Mouse (Mus musculus) midbrain, embryonic 13.5 days (tissue): ENCODE results near the gene Gm21987. TPM values are rescaled to one million over a fixed set of nuclear protein-coding genes. Genes with fewer than 3 reads are reported as not detected.
A peak's percentile ranks its signal among the peaks of the same experiment; 100 is the strongest.

ENCODE experiments used
- ATAC-seq: fragments of 200-750 bp; cut with Nextera tagmentation; 2 replicates; pipeline ENCODE4 v1.8.0; 2017; ENCODE audit warnings: mild to moderate bottlenecking, moderate TSS enrichment, moderate library complexity
- H3K27ac ChIP-seq: fragments of 300-500 bp; sonication (generic); 2 replicates; pipeline ENCODE4 v1.5.1; 2015; ENCODE audit warnings: inconsistent platforms, mild to moderate bottlenecking, moderate library complexity
- H3K27me3 ChIP-seq: fragments of 300-500 bp; sonication (generic); 2 replicates; pipeline ENCODE4 v1.6.1; 2015; ENCODE audit warnings: mild to moderate bottlenecking, inconsistent platforms
- H3K36me3 ChIP-seq: fragments of 300-500 bp; sonication (generic); 2 replicates; pipeline ENCODE4 v1.6.1; 2015; ENCODE audit warnings: mild to moderate bottlenecking, inconsistent platforms
- H3K4me1 ChIP-seq: fragments of 300-500 bp; sonication (generic); replicated peaks from 2 replicates; pipeline ENCODE4 v1.6.1; 2015; ENCODE audit warnings: inconsistent platforms
- H3K4me2 ChIP-seq: fragments of 300-500 bp; sonication (generic); replicated peaks from 2 replicates; pipeline ENCODE4 v1.6.1; 2015; ENCODE audit warnings: moderate library complexity, mild to moderate bottlenecking, inconsistent platforms
- H3K4me3 ChIP-seq: fragments of 300-500 bp; sonication (generic); replicated peaks from 2 replicates; pipeline ENCODE4 v1.5.1; 2015; ENCODE audit warnings: mild to moderate bottlenecking, inconsistent platforms
- H3K9ac ChIP-seq: fragments of 300-500 bp; sonication (generic); replicated peaks from 2 replicates; pipeline ENCODE4 v1.6.1; 2015; ENCODE audit warnings: mild to moderate bottlenecking, inconsistent platforms
- H3K9me3 ChIP-seq: fragments of 300-500 bp; sonication (generic); 2 replicates; pipeline ENCODE4 v1.6.1; 2016; ENCODE audit warnings: mild to moderate bottlenecking, inconsistent platforms
- WGBS: fragments of 180-500 bp; shearing (Covaris S2); methylation state at CpG from one replicate; pipeline ENCODE4 v1.1.7; 2015; 5-methylcytosine and 5-hydroxymethylcytosine counted together
- polyA plus RNA-seq: library from polyadenylated mRNA; unstranded; fragments of >200 nt; fragmentation: Nextera tagmentation; extraction: Ambion mirVana; gene quantifications from 2 replicates; pipeline ENCODE4 v1.2.1, GENCODE M21; 2015

The Gm21987 gene
- not detected in 2 replicates for polyA plus RNA-seq

DNA sequence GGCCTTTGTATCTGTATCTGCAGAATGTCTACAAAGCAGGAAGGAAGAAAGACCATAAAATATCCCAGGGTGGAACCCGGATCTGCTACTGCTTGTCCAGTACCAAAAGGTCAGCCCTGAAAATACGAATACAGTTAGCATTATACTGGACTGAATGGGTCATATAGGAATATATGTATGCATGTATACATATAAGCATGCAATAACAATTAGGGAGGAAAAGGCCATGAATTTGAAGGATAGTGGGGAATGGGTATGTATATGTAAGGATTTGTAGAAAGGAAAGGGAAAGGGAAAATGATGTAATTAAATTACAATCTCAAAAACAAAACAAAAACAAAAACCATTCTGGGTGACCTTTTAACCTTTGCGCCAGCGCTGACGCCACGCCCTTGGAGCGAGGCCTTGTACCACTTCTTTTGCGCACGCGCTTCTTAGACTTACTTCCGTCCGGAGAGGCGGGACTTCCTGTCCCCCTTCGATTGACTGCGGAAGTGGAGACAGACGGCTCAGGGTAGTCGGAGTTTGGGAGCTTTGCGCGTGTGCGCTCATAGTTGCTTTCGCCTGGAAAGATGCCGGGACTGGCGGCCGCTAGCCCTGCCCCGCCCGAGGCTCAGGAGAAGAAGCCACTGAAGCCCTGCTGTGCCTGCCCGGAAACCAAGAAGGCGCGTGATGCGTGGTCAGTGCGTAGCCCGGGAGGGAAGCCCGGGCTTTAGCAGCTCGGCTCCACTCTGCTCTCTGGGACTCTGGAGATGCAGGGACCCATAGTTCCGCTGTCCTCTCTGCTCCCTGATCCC lies at the start of gene Gm21987, which contains the start of gene Cox17:
TSS of gene Gm21987 (plus strand) at position 512 of the 797 bp plus-strand sequence.
TSS of gene Cox17 (plus strand) at position 463 of the 797 bp plus-strand sequence.
- Histone ChIP-seq H3K27ac (peak within 1 kb of the TSS; percentile 84), H3K9ac (peak within 1 kb of the TSS; percentile 90), H3K4me2 (peak within 1 kb of the TSS; percentile 78), H3K27me3 (no peaks in the 10 kb centered on the region), H3K9me3 (no peaks in the 10 kb centered on the region), H3K4me1 (peaks cover 14% of the 10 kb centered on the region), H3K36me3 (peaks cover 18% of the 10 kb centered on the region), H3K4me3 (peak within 1 kb of the TSS; percentile 93)
- ATAC-seq = peak; percentile 98
- whole genome bisulfite sequencing = 3% methylated on average over 35 of the region's 35 CpGs

DNA sequence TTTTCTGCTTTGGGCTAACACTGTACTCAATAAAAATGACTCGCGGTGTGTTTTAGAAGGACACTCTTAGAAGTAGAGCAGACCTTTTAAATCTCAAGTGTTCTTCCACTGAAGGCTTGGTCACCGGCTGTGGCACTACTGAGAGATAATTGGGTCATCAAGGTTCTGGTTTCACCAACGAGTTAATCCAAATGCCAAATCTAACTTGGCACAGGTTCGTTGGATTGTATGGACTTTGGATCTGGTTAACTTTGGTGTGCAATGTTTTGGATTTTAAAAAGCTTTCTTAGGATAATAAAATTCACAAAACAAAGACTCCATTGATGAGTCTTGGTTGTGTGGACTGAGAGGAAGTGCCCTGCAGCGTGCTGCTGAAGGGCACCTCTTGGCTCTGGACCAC lies 48.4 kb upstream of the Gm21987 start:
- Histone ChIP-seq H3K27ac (no peak overlapping the region), H3K4me2 (no peak overlapping the region), H3K9ac (no peak overlapping the region), H3K4me3 (no peak overlapping the region), H3K27me3 (no peaks in the 10 kb centered on the region), H3K36me3 (no peaks in the 10 kb centered on the region), H3K9me3 (no peaks in the 10 kb centered on the region), H3K4me1 (no peaks in the 10 kb centered on the region)
- WGBS = 84% methylated on average over 6 of the region's 6 CpGs
- no peak for ATAC-seq

DNA sequence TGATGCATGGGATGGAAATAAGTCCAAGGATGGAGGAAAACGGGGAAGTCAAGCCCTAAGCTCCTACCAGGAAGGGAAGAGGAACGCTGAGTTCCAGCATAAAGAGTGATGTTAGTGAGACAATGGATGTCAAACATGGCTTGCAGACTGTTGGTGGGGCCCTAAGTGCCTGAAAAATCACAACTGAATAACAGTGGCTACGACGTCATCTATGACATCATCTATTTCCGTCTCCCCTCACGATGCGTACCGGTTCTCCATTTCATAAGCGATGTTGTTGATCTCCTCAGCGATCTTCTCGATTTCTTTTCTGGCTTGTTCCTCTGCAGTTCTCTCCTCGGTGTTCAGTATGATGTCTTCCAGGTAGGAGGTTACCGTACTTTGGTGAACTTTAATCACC lies 44.5 kb upstream of the Gm21987 start:
- WGBS = 92% methylated on average over 13 of the region's 13 CpGs
- H3K9ac ChIP-seq = no peak overlapping the region
- no peak overlapping the region for H3K4me2 ChIP-seq
- H3K27ac ChIP-seq = no peak overlapping the region
- H3K27me3 ChIP-seq = no peaks in the 10 kb centered on the region
- no peak for ATAC-seq
- H3K4me3 ChIP-seq = no peak overlapping the region
- H3K9me3 ChIP-seq = no peaks in the 10 kb centered on the region
- H3K4me1 ChIP-seq = peaks cover 10% of the 10 kb centered on the region
- no peaks in the 10 kb centered on the region for H3K36me3 ChIP-seq

DNA sequence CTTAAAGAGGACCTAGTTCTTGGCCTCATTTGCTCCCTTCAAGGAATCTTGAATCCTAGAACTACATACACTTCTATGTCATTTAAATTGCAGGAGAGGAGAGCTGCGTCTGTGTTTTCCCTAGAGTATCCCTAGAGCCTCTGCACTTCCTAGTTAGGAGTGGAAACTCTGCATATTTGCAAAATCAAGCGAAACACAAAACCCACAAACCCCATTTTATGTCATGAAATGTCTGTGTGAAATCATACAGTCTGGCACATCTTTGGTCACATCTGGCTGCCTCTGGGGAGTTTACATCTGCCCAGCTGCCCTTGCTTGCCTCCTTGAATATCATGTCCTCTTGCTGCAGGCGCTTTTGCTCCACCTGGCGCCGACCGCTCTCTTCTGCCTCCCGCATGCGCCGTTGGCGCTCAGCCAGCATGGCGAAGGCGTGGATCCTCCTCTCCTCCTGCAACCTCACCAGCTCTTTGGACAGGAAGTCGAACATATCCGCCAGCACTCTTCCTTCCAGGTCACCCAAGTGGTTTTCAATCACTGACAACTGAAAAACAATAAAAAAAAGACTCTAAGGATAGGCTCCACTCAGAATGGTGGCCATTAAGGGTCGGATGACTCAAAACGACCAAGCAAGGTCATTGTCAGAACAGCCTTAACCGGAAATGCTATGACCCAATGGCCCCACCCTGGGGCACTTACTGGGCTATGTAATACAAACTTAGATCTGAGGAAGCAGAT lies 42.2 kb upstream of the Gm21987 start:
- H3K4me2 ChIP-seq = no peak overlapping the region
- peaks cover 17% of the 10 kb centered on the region for H3K4me1 ChIP-seq
- no peak overlapping the region for H3K4me3 ChIP-seq
- 85% methylated on average over 17 of the region's 17 CpGs for WGBS
- H3K36me3 ChIP-seq = no peaks in the 10 kb centered on the region
- ATAC-seq = no peak
- H3K9ac ChIP-seq = no peak overlapping the region
- H3K9me3 ChIP-seq = no peaks in the 10 kb centered on the region
- no peaks in the 10 kb centered on the region for H3K27me3 ChIP-seq
- no peak overlapping the region for H3K27ac ChIP-seq

DNA sequence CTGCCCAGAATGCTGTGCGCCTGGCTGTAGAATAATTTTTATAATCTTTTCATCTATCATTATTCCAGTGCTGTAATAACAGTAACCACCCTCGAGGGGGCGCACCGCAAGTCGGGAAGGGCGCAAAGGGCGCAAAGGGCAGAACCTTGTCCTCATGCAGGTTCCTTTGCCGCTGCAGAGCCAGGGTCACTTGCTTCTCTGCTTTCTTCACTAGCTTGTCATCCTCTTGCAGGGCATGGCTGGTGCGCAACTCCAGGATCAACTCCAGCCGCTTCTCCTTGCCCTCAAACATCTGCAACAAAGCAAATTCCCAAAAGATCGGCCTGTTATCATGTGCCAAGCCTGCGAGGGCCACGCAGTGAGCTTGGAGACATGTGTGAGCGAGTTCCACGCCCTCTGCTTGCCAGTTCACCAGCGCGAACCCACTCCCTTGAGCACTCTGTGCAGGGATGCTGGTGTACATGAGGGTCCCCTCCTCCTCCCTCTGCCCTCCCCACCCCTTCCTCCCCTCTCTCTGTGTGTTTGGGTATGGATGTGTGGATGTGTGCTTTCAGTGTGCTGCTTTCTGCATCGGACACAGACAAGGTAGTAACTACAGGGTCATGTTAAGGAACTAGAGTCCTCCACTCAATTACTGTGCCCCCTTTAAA lies 40.1 kb upstream of the Gm21987 start:
- H3K27me3 ChIP-seq = no peaks in the 10 kb centered on the region
- H3K4me3 ChIP-seq = no peak overlapping the region
- no peaks in the 10 kb centered on the region for H3K36me3 ChIP-seq
- H3K27ac ChIP-seq = peak overlapping the region; percentile 36; the same call in 1 of the 2 replicates
- no peak overlapping the region for H3K4me2 ChIP-seq
- 52% methylated on average over 18 of the region's 18 CpGs for WGBS
- ATAC-seq = peak; percentile 41; the same call in 1 of the 2 replicates
- no peak overlapping the region for H3K9ac ChIP-seq
- H3K4me1 ChIP-seq = peaks cover 17% of the 10 kb centered on the region
- H3K9me3 ChIP-seq = no peaks in the 10 kb centered on the region

DNA sequence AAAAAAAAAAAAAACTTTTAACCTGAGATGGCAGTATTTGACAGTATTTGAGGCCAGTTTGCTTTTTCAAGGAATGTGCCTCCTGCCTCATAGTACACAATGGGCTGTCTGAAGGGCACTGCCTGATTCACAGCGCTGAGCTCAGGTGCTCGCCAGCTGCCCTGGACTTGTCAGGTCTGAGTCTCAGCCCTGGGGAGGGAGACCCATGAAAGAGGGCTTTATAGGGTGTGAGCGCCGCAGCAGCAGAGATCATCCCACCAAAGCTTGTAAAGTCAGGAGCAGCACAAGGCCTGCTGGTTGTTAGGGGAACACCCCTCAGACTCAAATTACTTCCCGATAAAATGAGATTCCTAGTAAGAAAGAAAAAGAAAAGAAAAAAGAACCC lies 39.6 kb upstream of the Gm21987 start:
- no peaks in the 10 kb centered on the region for H3K27me3 ChIP-seq
- H3K36me3 ChIP-seq = no peaks in the 10 kb centered on the region
- no peak overlapping the region for H3K4me2 ChIP-seq
- H3K9ac ChIP-seq = no peak overlapping the region
- no peak overlapping the region for H3K4me3 ChIP-seq
- ATAC-seq = peak; percentile 74; the same call in 1 of the 2 replicates
- no peaks in the 10 kb centered on the region for H3K9me3 ChIP-seq
- H3K4me1 ChIP-seq = peaks cover 17% of the 10 kb centered on the region
- H3K27ac ChIP-seq = peak overlapping the region; percentile 36; the same call in 1 of the 2 replicates
- 37% methylated on average over 5 of the region's 5 CpGs for WGBS

DNA sequence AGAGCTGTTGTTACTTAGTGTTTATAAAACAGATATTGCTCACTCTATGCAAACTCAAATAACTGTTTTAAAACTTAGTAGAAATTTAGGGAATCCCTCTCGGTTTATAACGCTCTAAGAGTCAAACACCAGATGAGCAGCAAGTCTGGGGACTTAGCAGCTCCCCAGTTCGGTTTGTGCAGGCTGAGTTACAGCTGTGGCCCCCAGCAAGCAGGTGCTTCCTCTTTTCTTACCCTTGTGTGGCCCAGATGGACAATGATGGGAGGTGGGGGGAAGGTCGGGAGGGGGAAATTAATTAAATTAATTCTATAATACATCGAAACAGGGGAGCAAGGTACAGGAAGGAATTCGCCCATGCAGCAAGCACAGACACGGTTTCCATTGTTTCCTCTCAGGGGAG lies 39.2 kb upstream of the Gm21987 start:
- H3K4me3 ChIP-seq = no peak overlapping the region
- H3K4me1 ChIP-seq = peaks cover 17% of the 10 kb centered on the region
- no peaks in the 10 kb centered on the region for H3K9me3 ChIP-seq
- no peaks in the 10 kb centered on the region for H3K36me3 ChIP-seq
- ATAC-seq = peak; percentile 18; the same call in 1 of the 2 replicates
- H3K27me3 ChIP-seq = no peaks in the 10 kb centered on the region
- 49% methylated on average over 7 of the region's 7 CpGs for WGBS
- peak overlapping the region; percentile 71; the same call in 1 of the 2 replicates for H3K27ac ChIP-seq
- peak overlapping the region; percentile 20; the same call in 1 of the 2 replicates for H3K9ac ChIP-seq
- H3K4me2 ChIP-seq = peak overlapping the region; percentile 19

DNA sequence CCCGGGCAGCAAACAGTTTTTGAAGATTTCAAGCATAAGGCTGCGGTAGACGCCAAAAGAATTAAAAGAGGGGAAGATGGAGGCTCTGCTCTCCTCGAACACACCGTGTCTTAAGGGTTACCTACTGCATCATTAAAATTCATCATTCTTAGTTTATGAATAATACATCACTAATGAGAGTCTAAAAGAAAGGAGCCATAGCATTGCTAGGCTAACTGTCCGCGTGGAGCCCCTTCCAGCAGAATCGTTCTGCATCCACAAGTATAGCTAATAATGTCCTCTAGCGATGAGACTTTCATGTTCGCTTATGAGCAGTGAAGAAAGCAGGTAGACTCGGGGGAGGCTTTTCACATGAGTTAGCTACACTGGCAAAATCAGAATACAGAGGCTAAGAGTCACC lies 38.6 kb upstream of the Gm21987 start:
- Histone ChIP-seq H3K4me3 (no peak overlapping the region), H3K27me3 (no peaks in the 10 kb centered on the region), H3K4me1 (peaks cover 17% of the 10 kb centered on the region), H3K9me3 (no peaks in the 10 kb centered on the region), H3K36me3 (no peaks in the 10 kb centered on the region), H3K4me2 (peak overlapping the region; percentile 19), H3K27ac (peak overlapping the region; percentile 71), H3K9ac (0 out of 2 replicates have a peak overlapping the region, but pooled peaks have one; percentile 20)
- peak; percentile 65 for ATAC-seq
- WGBS = 50% methylated on average over 11 of the region's 11 CpGs

DNA sequence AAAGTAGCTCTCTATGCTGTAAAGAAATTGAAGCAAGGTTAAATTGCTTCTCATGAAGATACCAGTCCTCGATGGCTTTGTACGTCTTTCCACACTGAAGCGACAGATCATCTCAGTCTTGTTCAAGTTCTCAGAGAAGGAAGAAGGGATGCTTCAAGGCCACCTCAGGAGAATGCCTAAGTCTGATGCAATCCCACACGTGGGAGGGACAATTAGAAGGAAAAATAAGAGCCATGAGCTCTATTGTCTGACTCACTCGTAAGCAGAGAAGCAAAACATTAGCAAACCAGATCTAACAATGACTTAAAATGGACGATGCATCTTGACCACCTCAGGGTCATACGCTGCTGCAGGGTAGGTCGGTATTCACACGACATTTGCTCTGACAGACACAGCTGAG lies 28.3 kb upstream of the Gm21987 start:
- Histone ChIP-seq H3K27ac (no peak overlapping the region), H3K27me3 (no peaks in the 10 kb centered on the region), H3K9ac (no peak overlapping the region), H3K4me1 (no peaks in the 10 kb centered on the region), H3K9me3 (no peaks in the 10 kb centered on the region), H3K4me2 (no peak overlapping the region), H3K36me3 (no peaks in the 10 kb centered on the region), H3K4me3 (no peak overlapping the region)
- ATAC-seq = no peak
- WGBS = 79% methylated on average over 9 of the region's 9 CpGs

DNA sequence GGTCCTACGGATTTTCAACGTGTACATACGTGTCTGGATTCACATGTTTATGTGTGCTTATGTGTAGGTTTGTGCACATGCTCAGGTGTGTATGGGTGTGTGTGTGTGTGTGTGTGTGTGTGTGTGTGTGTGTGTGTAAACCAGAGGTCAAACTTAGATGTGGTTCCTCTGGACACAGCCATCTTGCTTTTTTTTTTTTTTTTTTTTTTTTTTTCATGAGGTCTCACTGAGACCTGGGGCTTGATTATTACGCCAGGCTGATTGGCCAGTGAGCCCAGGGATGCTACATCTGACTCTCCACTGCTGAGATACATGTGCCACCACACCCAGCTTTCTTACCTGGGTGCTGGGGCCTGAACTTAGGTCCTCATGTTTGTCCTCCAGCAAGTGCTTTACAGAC lies 27.8 kb upstream of the Gm21987 start:
- no peak overlapping the region for H3K9ac ChIP-seq
- WGBS = 93% methylated on average over 4 of the region's 4 CpGs
- ATAC-seq = no peak
- no peaks in the 10 kb centered on the region for H3K27me3 ChIP-seq
- H3K36me3 ChIP-seq = no peaks in the 10 kb centered on the region
- no peaks in the 10 kb centered on the region for H3K4me1 ChIP-seq
- no peak overlapping the region for H3K4me3 ChIP-seq
- H3K27ac ChIP-seq = no peak overlapping the region
- H3K9me3 ChIP-seq = no peaks in the 10 kb centered on the region
- no peak overlapping the region for H3K4me2 ChIP-seq

DNA sequence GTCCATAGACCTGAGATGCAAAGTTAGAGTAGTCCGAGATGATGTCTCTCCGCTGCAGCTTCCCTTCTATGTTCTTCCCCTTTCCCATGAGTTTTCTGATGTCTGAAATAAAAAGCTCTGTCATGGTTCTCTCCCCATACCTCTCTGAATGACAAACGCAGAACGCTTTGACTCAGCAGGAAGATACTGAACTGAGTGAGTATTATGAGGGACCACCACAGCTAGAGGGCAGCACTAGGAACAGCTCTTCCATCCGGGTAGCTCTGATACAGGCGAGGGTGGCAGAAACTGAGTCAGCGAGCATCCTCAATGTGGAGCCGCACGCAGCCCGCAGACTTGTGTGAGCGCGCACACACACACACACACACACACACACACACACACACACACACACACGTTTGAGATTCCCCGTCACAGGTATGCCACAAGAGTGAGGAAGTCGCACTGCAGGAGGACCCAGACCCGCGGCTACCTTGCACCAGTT lies 25.3 kb upstream of the Gm21987 start:
- H3K4me3 ChIP-seq = peak overlapping the region; percentile 24
- 31% methylated on average over 17 of the region's 17 CpGs for WGBS
- no peak overlapping the region for H3K27ac ChIP-seq
- ATAC-seq = peak; percentile 84
- H3K27me3 ChIP-seq = no peaks in the 10 kb centered on the region
- H3K9me3 ChIP-seq = no peaks in the 10 kb centered on the region
- no peaks in the 10 kb centered on the region for H3K4me1 ChIP-seq
- 0 out of 2 replicates have a peak overlapping the region, but pooled peaks have one; percentile 49 for H3K9ac ChIP-seq
- H3K4me2 ChIP-seq = peak overlapping the region; percentile 48
- H3K36me3 ChIP-seq = no peaks in the 10 kb centered on the region
